ENCODE assay signal across 8 mouse cellular contexts in the genomic region with DNA sequence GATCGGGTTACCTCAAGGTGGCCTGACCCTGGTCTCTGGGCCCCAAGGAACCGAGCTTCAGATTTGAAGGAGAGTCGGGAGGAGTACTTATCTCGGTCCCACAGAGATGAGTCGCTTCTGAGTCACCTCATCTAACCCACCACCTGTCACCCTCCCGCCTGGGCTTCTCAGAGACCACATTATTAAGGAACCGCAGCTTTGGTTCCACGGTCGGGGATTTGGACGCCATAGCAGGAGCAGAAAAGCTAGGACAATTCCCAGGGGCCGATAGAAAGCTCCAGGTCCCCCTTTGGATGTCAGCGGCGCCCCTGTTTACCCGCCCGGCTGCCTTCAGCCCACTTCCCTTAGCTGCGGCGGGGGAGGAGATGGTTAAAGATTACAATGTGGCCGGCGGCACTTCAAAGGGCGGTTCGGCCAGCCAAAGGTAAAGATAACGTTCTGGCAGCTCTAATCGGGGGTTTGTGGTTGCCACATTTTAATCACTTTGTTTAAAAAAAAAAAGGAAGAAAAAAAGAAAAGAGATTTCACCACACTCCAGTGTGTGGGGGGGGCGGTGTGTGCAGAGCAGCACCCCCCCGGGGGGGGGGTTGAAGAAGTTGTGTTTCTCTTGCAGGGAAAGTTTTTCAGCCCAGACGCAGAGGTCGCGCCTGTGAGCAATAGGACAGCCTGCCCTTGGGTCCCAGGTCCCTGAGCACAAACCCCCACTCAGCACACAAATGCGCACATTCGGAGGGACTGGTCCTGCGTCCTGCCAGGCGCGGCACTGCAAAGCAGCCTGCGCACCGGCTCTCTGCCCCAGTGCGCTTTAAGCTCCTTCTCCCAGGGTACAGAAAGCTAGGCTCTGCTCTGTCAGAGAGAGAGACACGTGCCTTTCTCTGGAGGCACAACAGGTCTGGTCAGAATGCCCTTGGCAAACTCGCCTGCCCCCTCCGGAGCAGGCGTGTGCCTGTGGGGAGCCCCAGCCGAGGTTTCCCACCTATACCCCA. TPM values are rescaled to one million over a fixed set of nuclear protein-coding genes. Genes with fewer than 3 reads are reported as not detected.
DNase-seq lines count a peak whose midpoint lies in the region; ATAC-seq lines count a peak whose summit lies in the region.

No protein-coding gene starts in this region.

- peaks cover 28% of the 10 kb centered on the region for H3K4me1 ChIP-seq in heart, embryonic 15.5 days (replicated peaks)
- H3K4me1 ChIP-seq in embryonic facial prominence, embryonic 13.5 days, result peaks cover 32% of the 10 kb centered on the region
- peaks cover 30% of the 10 kb centered on the region for H3K4me1 ChIP-seq in kidney, embryonic 16.5 days (ENCODE audit: insufficient read depth, low read length)
- H3K4me1 ChIP-seq in midbrain, embryonic 10.5 days, result peaks cover 40% of the 10 kb centered on the region

- H3K4me2 ChIP-seq in heart, embryonic 15.5 days, result peak overlapping the region; percentile 94
- H3K4me2 ChIP-seq in embryonic facial prominence, embryonic 13.5 days, result peak overlapping the region; percentile 96
- H3K4me2 ChIP-seq in kidney, embryonic 16.5 days (replicated peaks; ENCODE audit: low read depth, low read length), result peak overlapping the region; percentile 91

- no peak overlapping the region; the same call in 1 of the 2 replicates for H3K9ac ChIP-seq in heart, embryonic 15.5 days
- H3K9ac ChIP-seq in embryonic facial prominence, embryonic 13.5 days, result peak overlapping the region; percentile 69
- peak overlapping the region; percentile 54 for H3K9ac ChIP-seq in kidney, embryonic 16.5 days (replicated peaks; ENCODE audit: low read length)

- no peaks in the 10 kb centered on the region for H3K9me3 ChIP-seq in heart, embryonic 15.5 days (replicated peaks)
- no peaks in the 10 kb centered on the region for H3K9me3 ChIP-seq in embryonic facial prominence, embryonic 13.5 days
- no peaks in the 10 kb centered on the region for H3K9me3 ChIP-seq in kidney, embryonic 16.5 days (ENCODE audit: low read length)
- H3K9me3 ChIP-seq in midbrain, embryonic 10.5 days (replicated peaks), result no peaks in the 10 kb centered on the region

- no peak overlapping the region for H3K27ac ChIP-seq in heart, embryonic 15.5 days
- H3K27ac ChIP-seq in embryonic facial prominence, embryonic 13.5 days, result peak overlapping the region; percentile 28; the same call in 1 of the 2 replicates
- H3K27ac ChIP-seq in kidney, embryonic 16.5 days (ENCODE audit: low read length), result peak overlapping the region; percentile 34; the same call in 1 of the 2 replicates
- H3K27ac ChIP-seq in midbrain, embryonic 10.5 days (replicated peaks), result peak overlapping the region; percentile 75

- peaks cover 59% of the 10 kb centered on the region for H3K27me3 ChIP-seq in heart, embryonic 15.5 days
- H3K27me3 ChIP-seq in embryonic facial prominence, embryonic 13.5 days, result peaks cover 72% of the 10 kb centered on the region
- peaks cover 50% of the 10 kb centered on the region for H3K27me3 ChIP-seq in kidney, embryonic 16.5 days (ENCODE audit: insufficient read depth, low read length)
- peaks cover 87% of the 10 kb centered on the region for H3K27me3 ChIP-seq in midbrain, embryonic 10.5 days (ENCODE audit: low read depth, poor library complexity, severe bottlenecking)

- no peaks in the 10 kb centered on the region for H3K36me3 ChIP-seq in heart, embryonic 15.5 days
- H3K36me3 ChIP-seq in embryonic facial prominence, embryonic 13.5 days, result no peaks in the 10 kb centered on the region
- H3K36me3 ChIP-seq in kidney, embryonic 16.5 days (ENCODE audit: insufficient read depth, low read length), result no peaks in the 10 kb centered on the region
- no peaks in the 10 kb centered on the region for H3K36me3 ChIP-seq in midbrain, embryonic 10.5 days

- peak; percentile 59 for ATAC-seq in heart, embryonic 15.5 days (replicated peaks; ENCODE audit: insufficient number of reproducible peaks, insufficient read depth, low FRiP score, low read depth)
- ATAC-seq in embryonic facial prominence, embryonic 13.5 days (ENCODE audit: insufficient number of reproducible peaks, insufficient read depth, low FRiP score, low TSS enrichment, low read depth), result no peak; the same call in none of the 2 replicates
- ATAC-seq in kidney, embryonic 16.5 days (ENCODE audit: low FRiP score, low TSS enrichment), result peak; percentile 87

- DNase-seq in heart, adult 9 months (ENCODE audit: low spot score in 2 of 2), result no peak
- DNase-seq in adrenal gland, postnatal 10 days, result peak; percentile 41
- peak; percentile 66 for DNase-seq in midbrain, embryonic 10.5 days (ENCODE audit: low spot score)
- DNase-seq in right cerebral cortex, postnatal 36 days (ENCODE audit: low spot score in 2 of 2), result no peak
- DNase-seq in thymus, postnatal 14 days, result no peak

- H3K4me3 ChIP-seq in heart, embryonic 15.5 days, result peak overlapping the region; percentile 54
- H3K4me3 ChIP-seq in embryonic facial prominence, embryonic 13.5 days, result peak overlapping the region; percentile 58
- H3K4me3 ChIP-seq in kidney, embryonic 16.5 days (ENCODE audit: low read length), result peak overlapping the region; percentile 58
- peak overlapping the region; percentile 58 for H3K4me3 ChIP-seq in midbrain, embryonic 10.5 days

- 1% methylated on average over 41 of the region's 41 CpGs for WGBS in heart, embryonic 15.5 days
- WGBS in embryonic facial prominence, embryonic 13.5 days, result under 1% methylated on average over 41 of the region's 41 CpGs
- under 1% methylated on average over 41 of the region's 41 CpGs for WGBS in kidney, embryonic 16.5 days
- 0% methylated on average over 41 of the region's 41 CpGs for WGBS in midbrain, embryonic 10.5 days

RNA-seq across cellular contexts. Expression of a gene that starts 1.0 kb away (rescaled TPM):
- 0.31 and 1.1 TPM in 2 replicates for polyA plus RNA-seq in heart, embryonic 15.5 days (2015; fragmentation: Nextera tagmentation; extraction: Ambion mirVana)
- 10 to 100 TPM; 16.5 to 22.3 TPM for total RNA-seq in adrenal gland, postnatal 10 days (2021)
- 16.0 and 16.8 TPM in 2 replicates for polyA plus RNA-seq in embryonic facial prominence, embryonic 13.5 days (2015; fragmentation: Nextera tagmentation; extraction: Ambion mirVana)
- polyA plus RNA-seq in kidney, embryonic 16.5 days (2015; fragmentation: Nextera tagmentation; extraction: Ambion mirVana), result 7.3 and 7.8 TPM in 2 replicates
- polyA plus RNA-seq in midbrain, embryonic 10.5 days (2016; fragmentation: Nextera tagmentation; extraction: Ambion mirVana), result 7.2 and 9.1 TPM in 2 replicates

RNA-seq across cellular contexts. Expression of a gene that starts 16.8 kb away (rescaled TPM):
- not detected in 2 replicates for polyA plus RNA-seq in heart, embryonic 15.5 days (2015; fragmentation: Nextera tagmentation; extraction: Ambion mirVana)
- not detected for total RNA-seq in adrenal gland, postnatal 10 days (2021)
- polyA plus RNA-seq in embryonic facial prominence, embryonic 13.5 days (2015; fragmentation: Nextera tagmentation; extraction: Ambion mirVana), result not detected in 2 replicates
- not detected in 2 replicates for polyA plus RNA-seq in kidney, embryonic 16.5 days (2015; fragmentation: Nextera tagmentation; extraction: Ambion mirVana)
- polyA plus RNA-seq in midbrain, embryonic 10.5 days (2016; fragmentation: Nextera tagmentation; extraction: Ambion mirVana), result 0.31 and 1.1 TPM in 2 replicates

Comparison
In these comparisons a context has a peak if more than half of its experiments do, and no peak if none do; other contexts are left out.
1. DNase-seq: peak in adrenal gland, postnatal 10 days (single experiment) and midbrain, embryonic 10.5 days (single experiment); none in heart, adult 9 months (0 of 2), right cerebral cortex, postnatal 36 days (0 of 2) and thymus, postnatal 14 days (single experiment).
2. Peak in every context shown above with its lines, with median percentiles within 50 percentile points of each other: H3K4me2 ChIP-seq and H3K4me3 ChIP-seq.